Mouse (Mus musculus) brain, embryonic 14.5 days (tissue): ENCODE results near the gene Kctd15.

ENCODE experiments used
- CTCF ChIP-seq: fragments of 200-500 bp; IDR thresholded peaks from 2 replicates; pipeline ENCODE4 v1.5.1; 2012; ENCODE audit warnings: inconsistent platforms, mild to moderate bottlenecking, moderate library complexity, borderline replicate concordance; ENCODE audit not compliant: insufficient read depth, insufficient read length; ENCODE audit errors: extremely low read depth
- POLR2A ChIP-seq: fragments of 200-500 bp; IDR thresholded peaks from 2 replicates; pipeline ENCODE4 v1.6.1; 2012; ENCODE audit warnings: mild to moderate bottlenecking, inconsistent platforms, borderline replicate concordance; ENCODE audit not compliant: poor library complexity, insufficient read depth, insufficient read length, severe bottlenecking; ENCODE audit errors: extremely low read depth

- TF ChIP-seq POLR2A (no peak), CTCF (no peak)
Observed at GRCm38 (mm10) chr7:34598576-34598975, 58.0 kb downstream of the Kctd15 start.
